Mouse (Mus musculus) 3134 (cell line): ENCODE results near the gene Fem1b.
"Not testable (repeated sequence)": the region's sequence is repeated elsewhere in the genome, so short reads cannot be mapped to it uniquely, and the experiment has no call there.

ENCODE experiments used
- DNase-seq: peaks from one replicate; pipeline ENCODE4 v3.0.0-alpha.2; 2011; ENCODE audit warnings: low spot score; ENCODE audit not compliant: insufficient read length; ENCODE audit errors: extremely low read depth

The Fem1b gene

GRCm38 (mm10) chr9:62811516-62812121 lies at the start of gene Fem1b:
TSS of gene Fem1b (minus strand) at chr9:62811934.
- DNase-seq = peak; percentile 93

- no peak for DNase-seq
These were observed 49.1 kb upstream of the Fem1b start for GRCm38 (mm10) chr9:62860866-62861265.

GRCm38 (mm10) chr9:62860102-62860501 lies 48.4 kb upstream of the Fem1b start:
- DNase-seq = not testable (repeated sequence)

- DNase-seq = peak; percentile 30
These were observed 46.7 kb upstream of the Fem1b start for GRCm38 (mm10) chr9:62858266-62859019.

GRCm38 (mm10) chr9:62857719-62858261 lies 46.1 kb upstream of the Fem1b start, which contains the start of gene Calml4:
TSS of gene Calml4 (plus strand) at chr9:62858080.
- peak; percentile 36 for DNase-seq

- DNase-seq = no peak
These were observed 45.5 kb upstream of the Fem1b start for GRCm38 (mm10) chr9:62857216-62857615.

- no peak for DNase-seq
These were observed 42.7 kb upstream of the Fem1b start for GRCm38 (mm10) chr9:62854483-62854882.

- no peak for DNase-seq
These were observed 39.8 kb upstream of the Fem1b start for GRCm38 (mm10) chr9:62851571-62851970.

GRCm38 (mm10) chr9:62848641-62849040 lies 36.9 kb upstream of the Fem1b start:
- no peak for DNase-seq

GRCm38 (mm10) chr9:62847694-62848093 lies 36.0 kb upstream of the Fem1b start:
- DNase-seq = peak; percentile 43

GRCm38 (mm10) chr9:62844461-62844860 lies 32.7 kb upstream of the Fem1b start:
- DNase-seq = no peak

- no peak for DNase-seq
These were observed 31.8 kb upstream of the Fem1b start for GRCm38 (mm10) chr9:62843356-62844024.

- no peak for DNase-seq
These were observed 27.5 kb upstream of the Fem1b start for GRCm38 (mm10) chr9:62839172-62839770.

- peak; percentile 90 for DNase-seq
These were observed 26.9 kb upstream of the Fem1b start, which contains the start of gene Cln6 for GRCm38 (mm10) chr9:62838506-62839171. TSS of gene Cln6 (plus strand) at chr9:62838785.

- no peak for DNase-seq
These were observed 26.4 kb upstream of the Fem1b start for GRCm38 (mm10) chr9:62838146-62838505.

- no peak for DNase-seq
These were observed 25.9 kb upstream of the Fem1b start for GRCm38 (mm10) chr9:62837611-62838010.

GRCm38 (mm10) chr9:62835705-62836446 lies 24.1 kb upstream of the Fem1b start:
- DNase-seq = no peak

- no peak for DNase-seq
These were observed 23.2 kb upstream of the Fem1b start for GRCm38 (mm10) chr9:62834906-62835305.

GRCm38 (mm10) chr9:62829877-62830276 lies 18.1 kb upstream of the Fem1b start:
- DNase-seq = peak; percentile 23

- peak; percentile 99 for DNase-seq
These were observed 16.9 kb upstream of the Fem1b start for GRCm38 (mm10) chr9:62828662-62829086.
